Mouse (Mus musculus): ENCODE results near the gene Clec4f.

DNA sequence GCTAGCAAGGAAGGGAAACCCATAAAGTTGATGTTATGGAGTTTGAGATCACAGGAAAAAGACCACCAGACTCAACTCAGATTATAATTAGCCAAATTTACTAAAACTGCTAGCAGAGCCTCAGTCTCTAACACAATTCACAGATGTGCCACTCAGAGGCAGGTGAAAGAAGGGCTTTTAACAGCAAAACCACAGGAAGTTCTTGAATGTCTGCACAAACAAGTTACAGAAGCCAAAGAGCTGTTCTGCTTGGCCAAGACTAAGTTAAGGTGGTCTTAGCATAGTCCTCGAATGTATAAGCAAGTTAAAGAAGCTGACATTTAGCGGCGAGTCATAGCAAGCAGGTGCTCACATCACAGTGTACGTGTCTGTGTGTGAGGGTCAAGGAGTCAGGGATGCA, 4.8 kb upstream of the Clec4f start:
- TF ChIP-seq CTCF (IDR thresholded peaks at IDR 0.05) (no peak), EP300 (IDR thresholded peaks at IDR 0.05) (no peak)
